Mouse (Mus musculus) embryonic fibroblast, embryonic 13.5 days (primary cell): ENCODE measurements around the gene Clptm1.
A peak's percentile ranks its signal among the peaks of the same experiment; 100 is the strongest.

Experiments
- CTCF ChIP-seq: IDR thresholded peaks from 2 replicates; pipeline ENCODE4 v1.5.1; 2011; ENCODE audit warnings: mild to moderate bottlenecking, control low read depth, low read length, moderate library complexity, borderline replicate concordance; ENCODE audit not compliant: insufficient read depth
- POLR2A ChIP-seq: IDR thresholded peaks from 2 replicates; pipeline ENCODE4 v1.6.1; 2011; ENCODE audit warnings: low read depth, mild to moderate bottlenecking, control low read depth, low read length, moderate library complexity

GRCm38 (mm10) chr7:19589207-19589606 lies 75.6 kb downstream of the Clptm1 start:
- peak; percentile 59; the same call in 1 of the 2 replicates for TF ChIP-seq CTCF
- TF ChIP-seq POLR2A = no peak
